Mouse (Mus musculus) lung, postnatal 10 days (tissue): ENCODE data around the gene Gm43738.
A peak's percentile ranks its signal among the peaks of the same experiment; 100 is the strongest.

Experiments
- DNase-seq: peaks from one replicate; pipeline ENCODE4 v3.0.0; 2021

The Gm43738 gene

DNA sequence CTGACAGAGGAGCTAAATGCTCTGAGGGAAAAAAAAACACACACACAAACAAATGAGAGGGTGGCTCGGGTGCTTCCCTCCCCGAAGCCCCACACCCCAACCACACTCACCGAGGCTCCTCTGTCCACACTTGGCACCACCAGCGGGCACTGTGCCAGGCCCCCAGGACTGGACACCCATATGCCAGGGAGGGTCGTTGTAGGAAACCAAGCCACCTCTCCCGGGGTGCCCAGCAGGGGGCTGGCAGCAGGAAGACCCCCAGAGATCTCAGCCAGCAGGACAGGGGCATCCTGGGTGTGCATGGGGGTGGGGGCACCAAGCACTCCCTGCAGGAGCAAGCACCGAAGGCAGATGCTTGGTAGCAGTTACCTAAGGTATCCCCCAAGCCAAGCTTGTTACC, at the start of gene Gm43738:
Gm43738 (minus strand) TSS at position 289 of the 400 bp plus-strand sequence.
- no peak for DNase-seq

DNA sequence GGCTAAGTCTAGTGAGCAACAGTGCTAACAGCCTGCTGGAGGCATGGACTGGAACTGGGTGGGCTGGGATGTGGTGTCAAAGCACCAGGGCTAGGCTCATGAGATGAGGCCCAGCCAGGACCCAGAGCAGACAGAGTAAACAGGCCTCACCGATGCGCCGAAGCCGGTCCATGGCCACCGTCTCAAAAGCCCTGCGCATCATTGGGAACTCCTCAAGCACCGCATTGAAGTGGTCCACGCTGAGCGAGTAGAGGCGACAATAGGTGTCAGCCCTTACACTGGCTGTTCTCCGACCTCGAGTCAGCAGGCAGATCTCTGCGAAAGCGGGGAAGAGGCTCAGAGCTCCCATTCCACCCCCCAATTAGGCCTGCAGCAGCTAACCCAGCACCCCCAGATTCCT, 47.7 kb upstream of the Gm43738 start:
- no peak for DNase-seq

DNA sequence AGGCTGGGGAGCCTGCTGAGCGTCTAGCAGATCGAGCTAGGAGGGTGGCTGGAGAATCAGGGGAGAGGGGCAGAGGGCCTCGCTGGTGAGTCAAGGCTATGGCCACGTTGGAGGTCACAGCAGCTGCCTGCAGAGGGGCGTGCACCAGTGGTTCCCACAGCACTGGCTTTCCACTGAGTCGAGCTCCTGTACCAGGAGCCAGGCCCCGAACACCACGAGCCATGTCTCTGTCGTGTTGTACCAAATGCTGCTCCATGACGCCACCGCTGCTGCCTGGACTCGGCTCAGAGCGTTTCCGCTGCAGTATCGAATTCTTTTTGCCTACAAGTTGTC, 47.0 kb upstream of the Gm43738 start:
- no peak for DNase-seq

DNA sequence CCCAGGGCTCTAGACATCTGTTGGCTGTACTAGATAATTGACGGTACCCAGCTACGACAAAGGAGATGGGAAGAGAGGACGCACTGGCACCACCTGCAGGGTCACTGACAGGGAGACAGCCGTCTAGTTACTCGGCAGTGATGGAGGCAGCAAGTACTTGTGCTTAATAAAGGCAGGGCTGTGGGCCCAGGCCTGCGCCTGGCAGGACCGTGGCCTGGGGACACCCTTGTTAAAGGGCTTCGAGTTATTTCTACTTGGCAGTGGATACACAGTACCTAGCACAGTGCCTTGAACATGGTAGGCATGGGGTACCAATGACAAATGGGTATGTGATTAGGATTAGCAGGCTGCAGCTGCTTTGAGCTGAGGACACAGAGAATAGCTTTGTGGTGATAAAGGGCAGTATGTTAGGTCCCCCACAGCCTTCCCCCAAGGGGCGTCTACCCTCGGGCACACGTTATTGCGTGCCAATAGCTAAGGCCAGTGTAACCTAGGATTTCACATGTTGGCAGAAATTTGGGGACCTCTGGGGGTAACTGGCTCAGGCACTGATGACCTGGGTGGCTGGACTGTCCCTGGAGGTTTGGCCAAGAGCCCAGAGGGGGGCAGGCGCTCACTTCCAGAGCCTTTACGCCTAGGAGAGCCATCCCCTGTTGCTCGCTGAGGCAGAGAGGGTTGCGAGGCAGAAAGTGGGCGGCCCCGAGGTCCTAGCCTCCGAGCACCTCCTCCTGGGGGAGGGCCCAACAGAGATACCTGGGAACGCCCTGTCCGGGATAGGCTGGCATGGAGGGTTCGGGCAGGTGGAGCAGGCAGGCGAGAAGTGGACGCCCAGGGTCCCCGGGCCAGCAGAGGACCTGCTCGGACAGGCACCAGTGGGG, 46.4 kb upstream of the Gm43738 start:
- peak; percentile 35 for DNase-seq

DNA sequence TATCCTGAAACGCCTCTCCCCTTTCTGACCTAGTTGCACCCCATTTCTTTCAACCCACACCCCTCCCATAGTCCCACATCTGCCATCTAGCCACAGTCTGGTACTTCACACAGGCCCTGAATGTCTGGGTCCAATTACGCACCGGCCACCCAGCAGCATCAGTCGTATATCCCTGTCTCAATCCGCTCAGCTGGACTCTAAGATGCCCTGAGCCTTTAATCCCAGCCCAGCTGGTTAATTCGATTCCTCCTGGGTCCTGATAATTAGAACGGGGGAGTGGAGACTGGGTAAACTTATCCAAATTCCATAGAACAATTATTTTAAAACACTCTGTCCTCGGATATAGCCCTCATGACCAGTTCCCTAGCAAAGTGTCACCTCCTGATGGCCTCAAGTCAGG, 44.7 kb upstream of the Gm43738 start:
- no peak for DNase-seq

DNA sequence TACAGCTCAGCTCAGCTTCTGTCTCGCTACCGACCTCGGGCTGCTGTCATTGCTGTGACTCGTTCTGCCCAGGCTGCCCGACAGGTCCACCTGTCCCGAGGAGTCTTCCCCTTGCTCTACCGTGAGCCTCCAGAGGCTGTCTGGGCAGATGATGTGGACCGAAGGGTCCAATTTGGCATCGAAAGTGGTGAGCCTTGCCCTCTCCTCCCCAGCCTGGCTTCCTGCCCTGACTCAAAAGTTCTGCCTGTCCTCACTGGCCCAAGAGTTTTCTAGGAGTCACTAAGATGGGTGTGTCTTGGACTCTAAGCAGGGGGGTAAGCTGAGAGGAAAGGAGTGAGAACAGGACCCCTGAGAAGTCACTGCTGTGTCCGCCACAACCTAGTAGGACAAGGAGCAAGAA, 43.9 kb upstream of the Gm43738 start:
- no peak for DNase-seq

DNA sequence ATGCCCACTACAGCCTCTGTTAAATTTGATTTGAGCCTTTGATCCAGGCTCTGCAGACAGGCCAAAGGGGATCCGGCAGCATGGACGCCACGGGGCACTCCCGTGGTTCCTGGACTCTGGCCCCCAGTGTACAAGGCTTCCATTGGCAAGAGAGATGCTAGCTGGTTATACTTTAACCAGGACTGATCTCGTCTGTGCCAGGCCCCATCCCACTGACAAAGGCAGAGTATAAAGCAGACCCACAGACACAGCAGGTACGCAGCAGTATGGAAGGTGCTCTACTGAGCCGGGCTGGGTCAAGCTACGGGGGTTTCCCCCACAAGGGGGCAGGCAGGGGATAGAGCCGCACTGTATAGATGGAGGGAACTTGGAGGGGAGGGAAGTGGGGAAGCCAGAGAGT, 35.5 kb upstream of the Gm43738 start:
- DNase-seq = no peak

DNA sequence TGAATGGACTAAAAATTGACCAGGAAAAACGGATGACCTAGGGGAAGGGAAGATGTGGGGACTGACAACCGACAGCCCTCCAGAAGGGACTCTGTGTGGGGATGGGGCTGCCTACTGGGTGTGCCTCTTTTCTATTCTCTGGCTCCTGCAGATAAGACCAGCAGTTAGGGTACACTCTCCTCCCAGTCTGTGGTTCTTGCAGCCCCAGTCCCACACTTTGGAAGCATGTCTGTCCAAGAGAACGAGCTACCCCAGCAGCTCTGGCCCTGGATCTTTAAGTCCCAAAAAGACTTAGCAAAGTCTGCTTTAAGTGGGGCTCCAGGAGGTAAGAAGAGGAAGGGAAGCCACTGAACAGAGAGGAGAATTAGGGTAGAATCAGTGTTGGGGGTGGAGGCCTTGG, 35.1 kb upstream of the Gm43738 start, which contains the start of gene Pklr:
Pklr (plus strand) TSS at position 185 of the 400 bp plus-strand sequence.
- no peak for DNase-seq

DNA sequence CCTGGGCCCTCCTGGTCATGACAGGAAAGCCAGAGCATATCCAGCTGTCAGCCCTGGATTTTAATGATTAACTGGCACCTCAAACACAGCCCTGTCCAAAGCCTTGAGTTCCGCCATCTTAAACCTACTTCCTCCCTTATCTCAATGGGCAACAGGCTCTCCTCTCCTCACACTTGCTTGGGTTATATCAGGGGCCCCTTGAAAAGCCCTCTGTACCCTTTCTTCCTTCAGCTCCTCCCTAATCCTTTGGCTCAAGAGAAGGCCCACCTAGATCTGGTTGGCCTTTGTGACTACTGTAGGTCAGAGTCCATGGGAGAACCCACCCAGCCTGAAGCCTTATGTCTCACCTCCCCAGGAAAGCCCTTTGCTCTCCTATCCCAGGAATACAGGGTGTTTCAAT, 32.9 kb upstream of the Gm43738 start:
- no peak for DNase-seq

DNA sequence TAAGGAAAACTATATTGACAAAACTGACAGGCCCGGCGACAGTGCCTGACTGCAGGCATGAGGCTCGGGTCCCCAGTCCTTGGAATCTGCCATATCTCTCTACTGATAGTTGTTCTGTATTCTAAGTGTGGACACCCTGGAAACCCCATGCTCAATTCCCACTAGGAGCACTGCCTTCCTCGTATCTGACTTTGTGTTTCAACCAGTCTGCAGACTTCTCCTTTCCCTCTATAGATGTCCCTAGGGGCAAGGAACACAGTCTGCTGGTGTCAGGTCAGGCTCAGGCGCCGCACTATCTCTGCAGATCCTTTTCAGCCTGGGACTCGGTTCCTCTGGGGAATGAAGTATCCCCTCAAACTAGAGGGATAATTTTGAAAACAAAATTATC, 32.2 kb upstream of the Gm43738 start:
- DNase-seq = no peak

DNA sequence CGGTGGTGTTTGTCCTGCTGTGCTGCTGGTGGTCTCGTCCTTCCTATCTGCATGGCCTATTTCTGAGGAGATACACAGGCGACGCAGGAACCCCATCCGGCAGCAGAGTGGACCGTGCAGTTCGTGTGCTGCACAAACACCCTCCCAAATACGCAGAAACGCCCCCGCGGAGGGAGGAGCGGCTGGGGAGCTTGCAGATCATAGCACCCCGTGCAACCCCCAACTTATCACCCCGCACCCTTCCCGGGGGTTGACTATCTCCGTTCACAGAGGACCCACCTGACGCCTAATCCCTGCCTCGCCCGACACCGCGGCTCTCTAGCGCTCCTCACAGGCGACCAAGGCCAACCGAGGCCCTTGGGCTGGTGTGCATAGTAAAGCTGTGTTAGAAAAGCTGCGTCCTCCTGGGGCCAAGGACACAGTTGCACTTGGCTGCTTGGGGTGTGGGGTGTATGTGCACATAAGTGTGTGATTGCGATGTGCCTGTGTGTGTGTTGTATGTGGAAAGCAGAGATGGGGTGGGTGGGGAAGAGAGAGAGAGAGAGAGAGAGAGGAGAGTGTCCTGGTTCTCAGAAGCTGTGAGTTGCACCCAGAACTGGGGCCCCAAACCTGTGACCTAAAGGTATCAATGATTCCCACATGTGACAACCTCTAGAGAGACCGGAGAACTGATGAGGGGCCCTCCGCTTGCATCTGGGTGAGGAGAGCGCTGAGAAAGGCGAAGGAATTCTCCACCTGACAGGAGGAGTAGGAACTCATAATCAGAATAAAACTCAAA, 31.6 kb upstream of the Gm43738 start:
- peak; percentile 28 for DNase-seq

DNA sequence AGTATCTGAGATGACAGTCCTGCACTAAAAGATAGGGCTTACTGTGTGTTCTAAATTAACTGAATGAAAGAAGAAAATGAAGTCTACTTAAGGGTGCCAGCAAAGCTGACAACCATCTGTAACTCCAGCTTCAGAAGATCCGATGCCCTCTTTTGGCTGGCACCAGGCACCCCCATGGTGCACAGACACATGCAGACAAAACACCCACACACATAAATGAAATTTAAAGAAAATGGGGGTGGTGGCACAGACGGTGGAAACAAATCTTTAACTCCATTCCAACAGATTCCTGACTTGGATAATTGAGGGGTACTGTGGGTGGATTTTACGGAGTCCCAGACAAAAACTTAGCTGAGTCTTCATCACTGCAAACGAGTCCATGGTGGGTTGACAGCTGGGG, 30.9 kb upstream of the Gm43738 start:
- DNase-seq = no peak

DNA sequence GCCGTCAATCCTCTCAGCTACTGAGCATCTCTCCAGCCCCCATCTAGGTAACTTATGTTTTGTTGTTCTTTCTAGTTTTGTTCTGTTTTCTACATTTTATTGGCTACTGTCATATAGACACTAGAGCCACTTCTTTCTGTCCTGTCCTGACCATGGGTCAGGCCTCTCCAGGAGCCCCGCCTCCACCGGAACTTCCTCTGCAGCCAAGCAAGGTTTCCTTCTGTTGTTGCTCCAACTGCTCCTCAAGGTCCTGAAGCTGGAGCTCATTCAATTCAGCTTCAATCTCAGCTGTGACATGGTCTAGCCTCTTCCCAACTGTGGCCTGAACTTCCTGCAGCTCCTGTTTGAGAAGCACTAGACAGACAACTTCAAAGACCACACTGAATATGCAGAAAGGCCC, 29.0 kb upstream of the Gm43738 start:
- no peak for DNase-seq

DNA sequence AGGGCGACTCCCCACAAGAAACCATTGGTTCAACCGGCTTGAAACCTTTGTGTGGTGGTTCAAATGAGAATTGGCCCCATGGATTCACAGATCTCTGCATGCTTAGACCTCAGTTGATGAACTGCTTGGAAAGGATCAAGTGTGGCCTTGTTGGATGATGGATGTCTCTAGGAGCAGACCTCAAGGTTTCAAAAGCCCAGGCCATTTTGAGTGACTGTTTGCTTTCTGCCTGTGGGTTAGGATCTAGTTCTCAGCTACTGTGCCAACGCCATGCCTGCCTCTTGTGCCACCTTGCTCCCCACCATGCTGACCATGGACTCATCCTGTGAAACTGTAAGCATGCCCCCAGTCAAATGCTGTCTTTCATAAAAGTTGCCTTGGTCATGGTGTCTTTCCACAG, 25.1 kb upstream of the Gm43738 start:
- DNase-seq = no peak

DNA sequence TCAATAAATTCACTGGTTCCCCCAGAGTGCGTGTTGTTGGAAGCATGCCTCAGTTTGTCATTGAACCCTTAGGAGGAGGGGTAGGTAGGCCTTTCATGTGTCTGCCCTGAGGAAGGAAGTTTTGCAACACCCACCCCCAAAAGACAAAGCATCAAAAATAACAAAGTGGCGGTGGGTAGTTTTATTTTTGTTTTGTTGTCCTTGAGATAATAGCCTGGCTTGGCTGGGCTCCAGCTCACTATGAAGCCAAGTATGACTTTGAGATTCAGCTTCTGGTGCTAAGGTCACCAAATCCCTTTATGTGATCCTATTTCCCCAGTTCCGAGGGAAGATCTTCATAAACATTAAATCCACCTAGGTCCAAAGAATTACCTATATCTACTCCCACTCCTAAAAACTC, 23.3 kb upstream of the Gm43738 start:
- DNase-seq = peak; percentile 34

DNA sequence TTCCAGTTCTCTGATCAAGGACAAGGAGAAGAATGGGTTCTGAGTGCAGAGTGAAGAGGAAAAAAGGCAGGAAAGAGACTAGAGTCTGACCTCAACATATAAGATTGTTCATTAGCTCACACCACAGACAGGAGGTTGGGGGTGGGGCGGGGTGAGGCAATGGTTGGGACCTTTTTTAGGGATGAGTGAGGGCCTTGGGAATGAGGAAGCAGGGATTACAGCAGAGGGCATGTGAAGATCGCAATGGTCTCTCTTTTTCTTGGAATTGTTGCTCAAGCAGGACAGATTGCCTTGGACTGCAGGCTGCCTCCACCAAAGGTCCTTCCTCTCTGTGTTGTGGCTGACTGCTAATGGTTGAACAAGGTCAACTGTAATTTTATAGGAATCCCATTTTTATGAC, 22.4 kb upstream of the Gm43738 start:
- peak; percentile 58 for DNase-seq

DNA sequence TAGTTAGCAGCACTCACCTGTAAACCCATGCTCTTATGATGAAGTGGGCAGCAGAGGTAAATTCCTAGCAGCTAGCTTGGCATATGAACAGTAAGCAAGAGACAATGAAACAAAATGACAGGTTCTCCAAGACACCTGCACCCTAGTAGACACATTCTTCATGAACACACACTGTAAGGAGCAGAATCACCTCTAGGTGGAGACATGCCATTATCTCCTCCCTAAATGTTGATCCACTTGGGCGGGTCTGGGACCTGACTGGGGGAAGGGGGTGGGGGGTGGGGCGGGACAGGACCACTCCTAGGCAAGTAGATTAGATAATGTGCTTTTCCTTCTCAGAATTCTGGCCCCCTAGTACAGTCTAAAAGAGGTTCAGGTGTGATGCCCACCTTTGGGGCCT, 14.6 kb upstream of the Gm43738 start:
- DNase-seq = peak; percentile 55

DNA sequence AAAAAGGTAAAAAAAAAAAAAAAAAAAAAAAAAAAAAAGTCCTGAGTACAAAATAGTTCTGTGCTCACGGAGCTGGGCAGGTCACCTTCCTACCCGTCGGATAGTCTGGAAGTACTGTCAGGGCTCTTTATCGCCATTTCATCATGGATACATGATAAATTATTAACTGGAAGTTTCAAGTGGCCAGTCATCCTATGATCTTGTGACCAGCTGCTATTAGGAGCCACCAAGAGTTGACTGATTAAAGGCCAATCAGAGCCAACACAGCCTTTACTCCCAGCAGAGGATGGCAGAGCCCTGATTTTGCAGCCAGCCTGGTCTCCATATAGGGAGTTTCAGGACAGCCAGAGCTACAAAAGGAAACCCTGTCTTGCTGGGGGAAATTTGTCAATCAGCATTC, 12.2 kb upstream of the Gm43738 start:
- DNase-seq = no peak

DNA sequence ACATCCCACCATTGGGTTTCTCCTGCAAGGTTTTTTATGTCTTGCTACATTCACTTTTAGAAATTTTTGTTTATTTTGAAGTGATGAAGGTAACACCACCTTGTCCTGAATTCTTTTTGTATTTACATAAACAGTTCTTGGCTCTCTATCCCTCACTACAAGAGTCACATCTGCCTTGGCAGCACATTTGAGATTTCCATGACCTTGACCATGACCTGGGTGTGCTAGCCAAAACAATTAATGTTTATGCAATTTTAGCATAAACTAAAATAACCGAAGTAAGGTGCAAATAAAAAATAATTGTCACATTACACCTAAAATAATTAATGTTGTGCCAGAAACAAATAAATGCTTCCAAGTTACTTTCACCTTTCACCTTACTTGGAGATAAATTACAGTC, 7.2 kb upstream of the Gm43738 start:
- no peak for DNase-seq

DNA sequence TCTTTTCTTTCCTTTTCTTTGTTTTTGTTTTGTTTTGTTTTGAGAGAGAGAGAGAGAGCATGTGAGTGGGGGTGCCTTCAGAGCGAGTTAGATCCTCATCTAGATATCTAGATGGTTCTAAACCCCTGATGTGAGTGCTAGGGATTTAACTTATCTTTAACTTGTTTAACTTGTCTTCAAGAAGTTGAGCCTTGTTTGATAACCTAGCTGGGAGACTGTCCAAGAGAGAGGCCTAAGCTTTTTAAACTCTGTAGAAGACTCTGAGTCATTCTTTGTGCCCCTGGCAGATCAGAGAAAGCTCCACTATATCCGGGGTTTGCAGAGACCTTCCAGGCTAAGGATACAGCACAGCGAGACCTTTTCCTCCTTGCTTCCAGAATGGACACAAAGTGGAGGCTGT, 6.6 kb upstream of the Gm43738 start:
- no peak for DNase-seq

DNA sequence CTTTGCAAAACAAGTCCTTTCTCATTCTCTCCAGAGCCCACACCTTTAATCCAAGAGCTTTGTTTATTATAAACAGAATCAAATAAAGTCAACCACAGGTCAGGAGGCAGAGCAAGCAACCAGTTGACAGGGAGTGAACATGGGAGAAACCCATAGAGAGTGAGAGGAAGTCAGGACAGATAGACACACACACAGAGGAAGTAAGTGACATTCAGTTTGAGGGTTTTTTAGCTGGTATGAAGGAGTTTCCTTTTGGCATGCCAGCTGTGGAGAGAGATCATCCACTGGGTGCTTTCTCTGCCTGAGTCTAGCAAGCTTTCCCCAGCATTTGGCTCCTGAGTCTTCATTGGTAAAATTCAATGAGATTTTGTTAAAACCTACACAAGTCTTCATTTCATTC, 6.0 kb upstream of the Gm43738 start:
- DNase-seq = no peak

DNA sequence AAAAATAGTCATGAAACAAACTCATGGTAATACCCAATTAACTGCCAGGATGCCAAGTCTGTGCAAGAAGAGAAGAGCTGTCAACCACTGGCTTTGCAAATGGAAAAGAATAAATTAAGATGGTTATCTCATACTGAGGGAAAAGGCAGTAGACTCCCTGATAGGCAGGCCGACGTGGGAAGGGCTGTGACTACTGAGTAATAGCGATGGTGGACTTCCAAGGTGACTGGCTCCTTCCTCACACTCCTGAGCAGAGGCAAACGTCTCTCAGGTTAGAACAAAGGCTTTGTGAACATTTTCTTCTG, 2.3 kb upstream of the Gm43738 start:
- no peak for DNase-seq

DNA sequence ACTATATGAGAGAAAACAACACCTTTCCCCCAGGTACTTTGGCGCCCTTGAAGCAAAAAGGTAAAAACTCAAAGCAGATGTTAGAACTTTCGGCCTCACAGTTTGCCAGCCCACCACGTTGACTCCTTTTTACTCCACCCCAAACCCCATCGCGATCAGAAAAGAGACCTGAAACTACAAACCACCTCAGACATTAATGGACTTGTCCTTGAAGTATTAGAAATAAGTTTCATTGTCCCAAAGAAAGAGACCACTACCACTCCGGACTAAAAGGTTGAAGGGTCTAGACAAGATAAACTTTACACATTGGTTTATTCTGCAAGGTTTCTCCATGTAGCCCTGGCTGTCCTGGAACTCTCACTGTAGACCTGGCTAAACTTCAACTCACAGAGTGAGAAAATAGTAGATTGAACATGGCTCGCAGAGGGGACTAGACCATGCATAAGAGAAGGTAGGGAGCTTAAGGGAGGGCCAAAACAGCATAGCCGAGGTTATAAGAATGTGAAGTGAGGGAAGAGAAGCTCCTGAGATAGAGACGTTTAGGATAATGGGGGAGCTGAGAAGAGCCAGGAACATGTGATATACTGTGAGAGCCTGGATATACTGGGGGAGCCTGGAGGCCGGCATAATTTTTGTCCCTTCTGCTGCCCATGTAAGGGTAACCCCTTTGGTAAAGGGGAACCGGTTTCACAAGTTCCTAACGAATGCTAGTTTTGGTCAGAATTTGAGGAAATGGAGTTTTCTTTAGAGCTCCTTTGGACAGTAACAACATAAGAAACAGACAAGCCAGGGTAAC, 1.8 kb upstream of the Gm43738 start:
- no peak for DNase-seq
